Mouse (Mus musculus) neural tube, embryonic 14.5 days (tissue): ENCODE data around the gene Cntn2. TPM values are rescaled to one million over a fixed set of nuclear protein-coding genes. Genes with fewer than 3 reads are reported as not detected.

Source experiments
- ATAC-seq: fragments of 200-750 bp; cut with Nextera tagmentation; 2 replicates; pipeline ENCODE4 v1.8.0; 2017; ENCODE audit warnings: low read depth, mild to moderate bottlenecking, moderate TSS enrichment, moderate library complexity
- H3K27ac ChIP-seq: fragments of 300-500 bp; sonication (generic); 2 replicates; pipeline ENCODE4 v1.5.1; 2014; ENCODE audit warnings: low read depth, mild to moderate bottlenecking, control low read depth, low read length, moderate library complexity, mixed read lengths
- H3K27me3 ChIP-seq: fragments of 300-500 bp; sonication (generic); 2 replicates; pipeline ENCODE4 v1.6.1; 2014; ENCODE audit warnings: low read length; ENCODE audit not compliant: control insufficient read depth, insufficient read depth
- H3K36me3 ChIP-seq: fragments of 300-500 bp; sonication (generic); 2 replicates; pipeline ENCODE4 v1.6.1; 2014; ENCODE audit warnings: low read length, mixed read lengths; ENCODE audit not compliant: control insufficient read depth, insufficient read depth
- H3K4me1 ChIP-seq: fragments of 300-500 bp; sonication (generic); 2 replicates; pipeline ENCODE4 v1.6.1; 2014; ENCODE audit warnings: low read length; ENCODE audit not compliant: control insufficient read depth, insufficient read depth
- H3K4me2 ChIP-seq: fragments of 300-500 bp; sonication (generic); 2 replicates; pipeline ENCODE4 v1.6.1; 2014; ENCODE audit warnings: mild to moderate bottlenecking, low read depth, low read length, control low read depth
- H3K4me3 ChIP-seq: fragments of 300-500 bp; sonication (generic); 2 replicates; pipeline ENCODE4 v1.5.1; 2014; ENCODE audit warnings: low read depth, low read length, control low read depth, mixed read lengths
- H3K9ac ChIP-seq: fragments of 300-500 bp; sonication (generic); replicated peaks from 2 replicates; pipeline ENCODE4 v1.6.1; 2014; ENCODE audit warnings: low read depth, mild to moderate bottlenecking, control low read depth, low read length, mixed read lengths
- H3K9me3 ChIP-seq: fragments of 300-500 bp; sonication (generic); 2 replicates; pipeline ENCODE4 v1.6.1; 2016; ENCODE audit warnings: low read length; ENCODE audit not compliant: control insufficient read depth
- WGBS: fragments of 180-500 bp; shearing (Covaris S2); extraction: QIAGEN DNeasy Blood & Tissue Kit; methylation state at CpG from one replicate; pipeline ENCODE4 v1.1.7; 2014; 5-methylcytosine and 5-hydroxymethylcytosine counted together
- polyA plus RNA-seq: library from polyadenylated mRNA; unstranded; fragments of >200 nt; fragmentation: Nextera tagmentation; extraction: Ambion mirVana; gene quantifications from 2 replicates; pipeline ENCODE4 v1.2.1, GENCODE M21; 2014

Gene Cntn2
- polyA plus RNA-seq, 1 experiment from 2014 or later = 18.5 TPM

- Histone ChIP-seq H3K9ac (no peak overlapping the region), H3K27me3 (no peaks in the 10 kb centered on the region), H3K4me3 (no peak overlapping the region), H3K4me2 (no peak overlapping the region), H3K36me3 (no peaks in the 10 kb centered on the region), H3K27ac (peak overlapping the region; percentile 81), H3K4me1 (peaks cover 30% of the 10 kb centered on the region), H3K9me3 (no peaks in the 10 kb centered on the region)
- ATAC-seq = peak; percentile 56
- 4% methylated on average over 10 of the region's 10 CpGs for WGBS
Measured at GRCm38 (mm10) chr1:132562337-132562795, 19.3 kb upstream of the Cntn2 start.

- Histone ChIP-seq H3K27me3 (no peaks in the 10 kb centered on the region), H3K4me1 (peaks cover 30% of the 10 kb centered on the region), H3K36me3 (no peaks in the 10 kb centered on the region), H3K4me3 (no peak overlapping the region), H3K9me3 (no peaks in the 10 kb centered on the region), H3K4me2 (no peak overlapping the region), H3K9ac (no peak overlapping the region), H3K27ac (peak overlapping the region; percentile 81)
- WGBS = 38% methylated on average over 8 of the region's 8 CpGs
- no peak for ATAC-seq
Measured at GRCm38 (mm10) chr1:132560907-132561700, 18.0 kb upstream of the Cntn2 start.

GRCm38 (mm10) chr1:132559045-132559444, 16.0 kb upstream of the Cntn2 start:
- peak overlapping the region; percentile 76 for H3K27ac ChIP-seq
- no peaks in the 10 kb centered on the region for H3K9me3 ChIP-seq
- H3K4me3 ChIP-seq = no peak overlapping the region
- WGBS = 12% methylated on average over 6 of the region's 6 CpGs
- peaks cover 30% of the 10 kb centered on the region for H3K4me1 ChIP-seq
- H3K36me3 ChIP-seq = no peaks in the 10 kb centered on the region
- no peaks in the 10 kb centered on the region for H3K27me3 ChIP-seq
- peak; percentile 28; the same call in 1 of the 2 replicates for ATAC-seq
- no peak overlapping the region for H3K4me2 ChIP-seq
- H3K9ac ChIP-seq = no peak overlapping the region

- Histone ChIP-seq H3K4me1 (peaks cover 30% of the 10 kb centered on the region), H3K4me2 (no peak overlapping the region), H3K9ac (no peak overlapping the region), H3K9me3 (no peaks in the 10 kb centered on the region), H3K27me3 (no peaks in the 10 kb centered on the region), H3K27ac (peak overlapping the region; percentile 76), H3K4me3 (no peak overlapping the region), H3K36me3 (no peaks in the 10 kb centered on the region)
- 12% methylated on average over 9 of the region's 9 CpGs for WGBS
- peak; percentile 62 for ATAC-seq
Measured at GRCm38 (mm10) chr1:132557901-132558631, 15.0 kb upstream of the Cntn2 start.

- no peaks in the 10 kb centered on the region for H3K9me3 ChIP-seq
- no peaks in the 10 kb centered on the region for H3K27me3 ChIP-seq
- H3K4me3 ChIP-seq = no peak overlapping the region
- peaks cover 20% of the 10 kb centered on the region for H3K4me1 ChIP-seq
- WGBS = 60% methylated on average over 8 of the region's 8 CpGs
- no peak overlapping the region for H3K4me2 ChIP-seq
- H3K36me3 ChIP-seq = no peaks in the 10 kb centered on the region
- no peak for ATAC-seq
- H3K9ac ChIP-seq = no peak overlapping the region
- H3K27ac ChIP-seq = peak overlapping the region; percentile 30; the same call in 1 of the 2 replicates
Measured at GRCm38 (mm10) chr1:132543789-132544188, 733 bp upstream of the Cntn2 start.

- Histone ChIP-seq H3K4me2 (peak overlapping the region; percentile 67), H3K4me1 (peaks cover 20% of the 10 kb centered on the region), H3K36me3 (no peaks in the 10 kb centered on the region), H3K27me3 (no peaks in the 10 kb centered on the region), H3K9ac (peak overlapping the region; percentile 65), H3K27ac (peak overlapping the region; percentile 7; the same call in 1 of the 2 replicates), H3K4me3 (peak overlapping the region; percentile 41), H3K9me3 (no peaks in the 10 kb centered on the region)
- ATAC-seq = peak; percentile 20; the same call in 1 of the 2 replicates
- 14% methylated on average over 5 of the region's 5 CpGs for WGBS
Measured at GRCm38 (mm10) chr1:132541824-132542599, 1.0 kb downstream of the Cntn2 start.

GRCm38 (mm10) chr1:132541171-132541823, 1.8 kb downstream of the Cntn2 start:
- Histone ChIP-seq H3K4me1 (peaks cover 20% of the 10 kb centered on the region), H3K27me3 (no peaks in the 10 kb centered on the region), H3K27ac (no peak overlapping the region), H3K4me2 (peak overlapping the region; percentile 67), H3K36me3 (no peaks in the 10 kb centered on the region), H3K9ac (peak overlapping the region; percentile 65), H3K4me3 (peak overlapping the region; percentile 41), H3K9me3 (no peaks in the 10 kb centered on the region)
- 0 out of 2 replicates have a peak, but pooled peaks have one; percentile 1 for ATAC-seq
- 8% methylated on average over 14 of the region's 14 CpGs for WGBS

- H3K4me2 ChIP-seq = peak overlapping the region; percentile 67
- ATAC-seq = no peak
- H3K4me1 ChIP-seq = peaks cover 20% of the 10 kb centered on the region
- H3K27me3 ChIP-seq = no peaks in the 10 kb centered on the region
- 59% methylated on average over 7 of the region's 7 CpGs for WGBS
- peak overlapping the region; percentile 28; the same call in 1 of the 2 replicates for H3K27ac ChIP-seq
- peak overlapping the region; percentile 41; the same call in 1 of the 2 replicates for H3K4me3 ChIP-seq
- H3K9ac ChIP-seq = no peak overlapping the region
- no peaks in the 10 kb centered on the region for H3K36me3 ChIP-seq
- H3K9me3 ChIP-seq = no peaks in the 10 kb centered on the region
Measured at GRCm38 (mm10) chr1:132540701-132541100, 2.4 kb downstream of the Cntn2 start.
